Mouse (Mus musculus) layer of hippocampus, postnatal 14 days (tissue): ENCODE measurements at regions not wholly inside any gene's neighbourhood (a gene's known extent, or its start where the extent isn't known, plus 50 kb on each side); places are given as distances from the start of the nearest gene placed in this dataset.

Source experiments
- DNase-seq, 2 experiments: peaks; one replicate each; pipeline ENCODE4 v3.0.0; 2021 to 2022; ENCODE audit warnings: low spot score in 2 of 2, mixed read lengths in 1 of 2

GRCm38 (mm10) chr13:48159020-48159910, 101.8 kb upstream of the Id4 start:
- DNase-seq, result no peak

- no peak for DNase-seq
Observed at GRCm38 (mm10) chr13:48160161-48160560, 100.9 kb upstream of the Id4 start.

- DNase-seq, result no peak
Observed at GRCm38 (mm10) chr13:48161339-48161738, 99.7 kb upstream of the Id4 start.

- no peak for DNase-seq
Observed at GRCm38 (mm10) chr13:48164586-48164985, 96.4 kb upstream of the Id4 start.

GRCm38 (mm10) chr13:48165838-48166237, 95.2 kb upstream of the Id4 start:
- DNase-seq, result no peak

- DNase-seq, result no peak
Observed at GRCm38 (mm10) chr13:48167976-48168375, 93.1 kb upstream of the Id4 start.

- no peak for DNase-seq
Observed at GRCm38 (mm10) chr13:48171309-48171953, 89.6 kb upstream of the Id4 start.

- DNase-seq, result no peak
Observed at GRCm38 (mm10) chr13:48171994-48172393, 89.0 kb upstream of the Id4 start.

- DNase-seq, result no peak
Observed at GRCm38 (mm10) chr13:48192476-48192875, 68.6 kb upstream of the Id4 start.

GRCm38 (mm10) chr13:48193942-48194341, 67.1 kb upstream of the Id4 start:
- no peak for DNase-seq

- no peak for DNase-seq
Observed at GRCm38 (mm10) chr13:48207824-48208223, 53.2 kb upstream of the Id4 start.
